Mouse (Mus musculus): Measurements from ENCODE around the gene Nt5dc1.

GRCm38 (mm10) chr10:34418204-34418756, at the start of gene Nt5dc1:
- TF ChIP-seq CTCF (IDR thresholded peaks at IDR 0.05; ENCODE audit: insufficient read depth, low read length) (no peak), POLR2A (IDR thresholded peaks at IDR 0.05; ENCODE audit: borderline replicate concordance, extremely low read depth, low read depth, low read length) (peak; percentile 83; the same call in 1 of the 2 replicates)

Data from lung, adult 2 months (tissue).